ENCODE assay signal across 8 mouse cellular contexts in the genomic region with DNA sequence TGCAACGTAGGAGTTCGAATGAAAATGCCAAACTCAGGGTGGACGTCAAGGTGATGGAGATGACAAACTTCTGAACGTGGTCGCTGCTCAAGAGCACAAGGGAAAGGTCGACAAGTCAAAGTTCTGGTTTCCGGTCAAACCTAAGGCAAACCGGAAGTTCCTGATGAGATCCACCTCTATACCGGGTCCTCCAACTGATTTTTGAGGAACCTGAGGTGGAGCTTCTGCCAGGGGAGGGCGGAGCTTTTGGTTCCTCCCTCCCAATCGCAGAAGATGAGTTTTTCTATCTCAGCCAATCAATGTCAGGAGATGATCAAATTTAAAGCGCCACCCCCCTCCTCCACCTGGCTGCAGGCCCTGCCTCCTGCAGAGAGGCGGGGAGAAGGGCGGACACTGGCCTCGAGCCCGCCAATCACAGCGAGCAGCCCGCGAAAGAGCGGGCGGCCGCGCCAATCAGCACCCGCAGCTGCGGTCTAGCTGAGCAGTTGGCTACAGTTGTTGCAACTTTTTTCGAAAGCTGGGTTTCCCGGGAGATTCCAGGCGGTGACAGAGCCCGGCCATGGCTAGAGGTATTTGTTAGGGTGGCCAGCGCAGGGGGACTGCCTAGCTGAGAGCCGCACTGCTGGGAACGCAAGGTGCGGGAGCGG. TPM values are rescaled to one million over a fixed set of nuclear protein-coding genes. Genes with fewer than 3 reads are reported as not detected.
DNase-seq lines count a peak whose midpoint lies in the region; ATAC-seq and TF ChIP-seq lines count a peak whose summit lies in the region.

A gene (plus strand): TSS at position 484 of the 647 bp plus-strand sequence.

- DNase-seq in 3T3-L1 (ENCODE audit: low read depth, low spot score): peak; percentile 99
- peak; percentile 86 to 91 for DNase-seq in adrenal gland, postnatal 4 days (ENCODE audit: low spot score in 2 of 2)
- peak; percentile 98 for DNase-seq in embryonic facial prominence, embryonic 14.5 days (ENCODE audit: low spot score)
- peak; percentile 96 to 97 for DNase-seq in heart, adult 2 months
- DNase-seq in kidney, adult 8-10 months: peak; percentile 98
- peak; percentile 92 to 95 for DNase-seq in spleen, postnatal 10 days (ENCODE audit: low spot score in 2 of 2)

- H3K4me1 ChIP-seq in embryonic facial prominence, embryonic 14.5 days (ENCODE audit: control insufficient read depth, insufficient read depth, low read length): peaks cover 14% of the 10 kb centered on the region
- H3K4me1 ChIP-seq in heart, adult 2 months (ENCODE audit: control insufficient read depth, insufficient read depth, low read length): peaks cover 2% of the 10 kb centered on the region
- H3K4me1 ChIP-seq in limb, embryonic 13.5 days: peaks cover 11% of the 10 kb centered on the region
- H3K4me1 ChIP-seq in midbrain, embryonic 16.5 days (ENCODE audit: control insufficient read depth, insufficient read depth, low read length): peaks cover 10% of the 10 kb centered on the region

- no peak for TF ChIP-seq CTCF in heart, adult 2 months (IDR thresholded peaks at IDR 0.05)

- intact Hi-C loops in heart, adult 2 months (cut with DNase I): loop anchor here (2.0 kb wide), 2 partner anchors 13 to 43 kb away; a partner anchor contains a TSS

- under 1% methylated on average over 29 of the region's 34 CpGs for WGBS in embryonic facial prominence, embryonic 14.5 days
- WGBS in heart, adult 2 months: under 1% methylated on average over 34 of the region's 34 CpGs
- 1% methylated on average over 34 of the region's 34 CpGs for WGBS in limb, embryonic 13.5 days
- WGBS in midbrain, embryonic 16.5 days: under 1% methylated on average over 34 of the region's 34 CpGs

- no peaks in the 10 kb centered on the region for H3K9me3 ChIP-seq in embryonic facial prominence, embryonic 14.5 days (ENCODE audit: control insufficient read depth, low read length)
- no peaks in the 10 kb centered on the region for H3K9me3 ChIP-seq in limb, embryonic 13.5 days
- H3K9me3 ChIP-seq in midbrain, embryonic 16.5 days (replicated peaks; ENCODE audit: control insufficient read depth, low read length, poor library complexity, severe bottlenecking): no peaks in the 10 kb centered on the region

- H3K4me3 ChIP-seq in embryonic facial prominence, embryonic 14.5 days (ENCODE audit: low read depth, low read length): peak within 1 kb of the TSS; percentile 70
- peak within 1 kb of the TSS; percentile 68 for H3K4me3 ChIP-seq in heart, adult 2 months
- peak within 1 kb of the TSS; percentile 85 for H3K4me3 ChIP-seq in limb, embryonic 13.5 days
- peak within 1 kb of the TSS; percentile 54 for H3K4me3 ChIP-seq in midbrain, embryonic 16.5 days (ENCODE audit: low read depth, low read length)

- H3K4me2 ChIP-seq in embryonic facial prominence, embryonic 14.5 days (ENCODE audit: low read depth, low read length): peak within 1 kb of the TSS; percentile 93
- peak within 1 kb of the TSS; percentile 98 for H3K4me2 ChIP-seq in limb, embryonic 13.5 days (replicated peaks)
- peak within 1 kb of the TSS; percentile 100 for H3K4me2 ChIP-seq in midbrain, embryonic 16.5 days (ENCODE audit: low read length)

- no peaks in the 10 kb centered on the region for H3K79me2 ChIP-seq in heart, adult 2 months (replicated peaks; ENCODE audit: control insufficient read depth, insufficient read depth, low read length)

- no peak for TF ChIP-seq EP300 in heart, adult 2 months (IDR thresholded peaks at IDR 0.05; ENCODE audit: insufficient read depth, low read depth, low read length)

- H3K27me3 ChIP-seq in embryonic facial prominence, embryonic 14.5 days (replicated peaks; ENCODE audit: control insufficient read depth, insufficient read depth, low read length): no peaks in the 10 kb centered on the region
- no peaks in the 10 kb centered on the region for H3K27me3 ChIP-seq in heart, adult 2 months (ENCODE audit: control insufficient read depth, insufficient read depth, low read length)
- no peaks in the 10 kb centered on the region for H3K27me3 ChIP-seq in limb, embryonic 13.5 days
- no peaks in the 10 kb centered on the region for H3K27me3 ChIP-seq in midbrain, embryonic 16.5 days (ENCODE audit: control insufficient read depth, insufficient read depth, low read depth, low read length)

- H3K9ac ChIP-seq in embryonic facial prominence, embryonic 14.5 days (ENCODE audit: low read depth, low read length): peak within 1 kb of the TSS; percentile 76
- H3K9ac ChIP-seq in heart, adult 2 months (ENCODE audit: low read depth, low read length): peak within 1 kb of the TSS; percentile 76
- peak within 1 kb of the TSS; percentile 82 for H3K9ac ChIP-seq in limb, embryonic 13.5 days
- peak within 1 kb of the TSS; percentile 72 for H3K9ac ChIP-seq in midbrain, embryonic 16.5 days (ENCODE audit: low read depth, low read length)

- H3K27ac ChIP-seq in embryonic facial prominence, embryonic 14.5 days (replicated peaks; ENCODE audit: low read depth, low read length): peak within 1 kb of the TSS; percentile 80
- peak within 1 kb of the TSS; percentile 77 for H3K27ac ChIP-seq in heart, adult 2 months
- H3K27ac ChIP-seq in limb, embryonic 13.5 days: peak within 1 kb of the TSS; percentile 85
- H3K27ac ChIP-seq in midbrain, embryonic 16.5 days (ENCODE audit: low read length): peak within 1 kb of the TSS; percentile 40

- peak; percentile 99 for ATAC-seq in embryonic facial prominence, embryonic 14.5 days (ENCODE audit: low read depth)
- peak; percentile 98 for ATAC-seq in limb, embryonic 13.5 days (ENCODE audit: low FRiP score, low read depth)
- ATAC-seq in midbrain, embryonic 16.5 days: peak; percentile 98

- no peaks in the 10 kb centered on the region for H3K36me3 ChIP-seq in embryonic facial prominence, embryonic 14.5 days (ENCODE audit: control insufficient read depth, insufficient read depth, low read length)
- H3K36me3 ChIP-seq in heart, adult 2 months (ENCODE audit: control insufficient read depth, insufficient read depth, low read length): no peaks in the 10 kb centered on the region
- no peaks in the 10 kb centered on the region for H3K36me3 ChIP-seq in limb, embryonic 13.5 days
- H3K36me3 ChIP-seq in midbrain, embryonic 16.5 days (ENCODE audit: control insufficient read depth, insufficient read depth, low read length): no peaks in the 10 kb centered on the region

- TF ChIP-seq POLR2A in heart, adult 2 months (IDR thresholded peaks at IDR 0.05; ENCODE audit: insufficient read depth, low read depth, low read length): peak; percentile 66

RNA-seq across cellular contexts. Expression of the gene that starts here (rescaled TPM):
- 100 to 1,000 TPM in 1 of 2 experiments, 10 to 100 TPM in 1; 97.9 to 105 TPM for total RNA-seq in adrenal gland, postnatal 4 days (2021)
- 50.3 and 57.5 TPM in 2 replicates for polyA plus RNA-seq in embryonic facial prominence, embryonic 14.5 days (2014; fragmentation: Nextera tagmentation; extraction: Ambion mirVana)
- 100 to 1,000 TPM; 191 to 210 TPM for total RNA-seq in heart, adult 2 months (2021)
- polyA plus RNA-seq in heart, adult 2 months (2012; rRNA removed): 136 and 162 TPM in 2 replicates
- 36.0 and 37.6 TPM in 2 replicates for polyA plus RNA-seq in limb, embryonic 13.5 days (2015; fragmentation: Nextera tagmentation; extraction: Ambion mirVana)
- 12.3 and 15.4 TPM in 2 replicates for polyA plus RNA-seq in midbrain, embryonic 16.5 days (2015; fragmentation: Nextera tagmentation; extraction: Ambion mirVana)

Comparison
In these comparisons a context has a peak if more than half of its experiments do, and no peak if none do; other contexts are left out.
1. Peak in every context shown above with its lines: DNase-seq, ATAC-seq, H3K4me3 ChIP-seq and H3K27ac ChIP-seq.